Mouse (Mus musculus): ENCODE measurements around the gene Ints7. TPM values are rescaled to one million over a fixed set of nuclear protein-coding genes. Genes with fewer than 3 reads are reported as not detected.

Gene Ints7
- polyA plus RNA-seq, 1 experiment: 14.2 TPM

DNA sequence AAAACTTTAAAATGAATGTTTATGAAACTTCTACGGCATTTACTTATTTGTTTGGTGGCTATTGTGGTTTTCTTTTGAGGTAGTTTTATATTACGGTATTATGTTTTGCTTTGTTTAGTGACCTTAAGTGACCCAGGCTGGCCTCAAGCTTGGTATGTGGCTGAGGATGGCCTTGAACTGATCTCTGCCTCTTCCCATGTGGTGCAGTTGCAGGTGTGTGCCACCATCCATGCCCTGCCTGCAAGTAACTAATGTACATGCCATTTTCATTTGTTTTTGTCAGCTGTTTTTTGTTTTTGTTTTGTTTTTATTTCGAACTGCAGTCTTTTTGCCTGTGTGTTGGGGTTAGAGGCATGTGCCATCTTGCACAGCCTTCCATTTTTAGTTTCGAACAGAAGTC is 6.2 kb downstream of the Ints7 start:
- H3K27ac ChIP-seq (ENCODE audit: insufficient read depth, low read depth, low read length): no peak overlapping the region
- H3K4me1 ChIP-seq (ENCODE audit: control insufficient read depth, insufficient read depth, low read length): peaks cover 11% of the 10 kb centered on the region
- H3K4me3 ChIP-seq (ENCODE audit: insufficient read depth, low read length): no peak overlapping the region
- TF ChIP-seq CTCF (IDR thresholded peaks at IDR 0.05; ENCODE audit: low read depth, low read length) (no peak), POLR2A (IDR thresholded peaks at IDR 0.05; ENCODE audit: borderline replicate concordance, low read depth, low read length) (no peak)

DNA sequence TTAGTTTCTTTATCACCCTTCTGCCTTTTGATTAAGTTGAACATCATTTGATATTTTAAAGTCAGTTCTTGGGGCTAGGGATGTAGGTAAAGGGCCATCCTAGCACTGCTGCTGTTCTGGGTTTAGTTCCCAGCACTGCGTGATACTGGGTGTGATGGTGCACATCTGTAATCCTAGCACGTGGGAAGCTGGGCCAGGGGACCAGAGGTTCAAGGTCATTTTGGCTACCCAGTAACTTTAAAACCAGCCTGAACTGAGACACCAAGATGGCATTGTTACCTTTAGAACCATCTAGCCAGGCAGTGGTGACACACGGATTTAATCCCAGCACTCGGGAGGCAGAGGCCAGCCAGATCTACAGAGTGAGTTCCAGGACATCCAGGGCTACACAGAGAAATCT is 8.4 kb downstream of the Ints7 start:
- H3K4me1 ChIP-seq (ENCODE audit: control insufficient read depth, insufficient read depth, low read length): no peaks in the 10 kb centered on the region
- no peak overlapping the region for H3K27ac ChIP-seq (ENCODE audit: insufficient read depth, low read depth, low read length)
- H3K4me3 ChIP-seq (ENCODE audit: insufficient read depth, low read length): no peak overlapping the region
- TF ChIP-seq POLR2A (IDR thresholded peaks at IDR 0.05; ENCODE audit: borderline replicate concordance, low read depth, low read length): no peak
- TF ChIP-seq CTCF (IDR thresholded peaks at IDR 0.05; ENCODE audit: low read depth, low read length): no peak

DNA sequence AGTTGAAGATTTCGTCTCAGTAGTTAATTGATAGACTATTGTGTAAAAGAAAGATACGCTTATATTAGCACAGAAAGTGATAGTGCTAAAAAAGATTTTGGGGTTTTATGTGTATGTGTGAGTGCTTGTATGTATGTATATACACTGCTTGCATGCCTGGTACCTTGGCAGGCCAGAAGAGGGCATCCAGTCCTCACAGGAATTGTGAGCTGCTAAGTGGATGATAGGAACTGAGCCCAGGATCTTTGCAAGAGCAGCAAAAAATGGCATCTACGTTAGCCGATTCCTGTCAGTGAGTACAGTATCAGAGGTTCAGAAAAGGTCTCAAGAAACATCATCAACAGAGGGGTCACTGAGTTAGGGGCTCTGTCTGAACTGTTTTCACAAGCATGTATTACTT is 9.0 kb downstream of the Ints7 start:
- H3K4me3 ChIP-seq (ENCODE audit: insufficient read depth, low read length): no peak overlapping the region
- TF ChIP-seq POLR2A (IDR thresholded peaks at IDR 0.05; ENCODE audit: borderline replicate concordance, low read depth, low read length) (no peak), CTCF (IDR thresholded peaks at IDR 0.05; ENCODE audit: low read depth, low read length) (no peak)
- no peak overlapping the region for H3K27ac ChIP-seq (ENCODE audit: insufficient read depth, low read depth, low read length)
- H3K4me1 ChIP-seq (ENCODE audit: control insufficient read depth, insufficient read depth, low read length): no peaks in the 10 kb centered on the region

DNA sequence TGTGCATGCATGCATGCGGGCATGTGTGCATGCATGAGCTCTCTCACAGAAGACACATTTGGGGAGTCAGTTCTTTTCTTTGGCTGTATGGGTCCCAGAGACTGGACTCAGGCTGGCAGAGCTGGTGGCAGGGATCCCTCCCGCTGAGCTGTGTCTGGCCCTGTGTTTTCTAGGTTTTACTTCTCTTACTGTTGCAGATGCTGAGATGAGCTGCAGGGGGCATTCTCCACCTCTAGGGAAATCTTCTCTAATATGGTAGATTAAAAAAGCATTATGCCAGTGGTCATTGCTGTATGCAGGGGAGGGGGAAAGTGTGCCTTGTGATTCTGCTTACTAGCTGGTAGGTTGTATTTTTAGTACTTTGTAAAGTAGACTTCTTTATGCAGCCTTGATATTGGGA is 10.3 kb downstream of the Ints7 start:
- no peak overlapping the region for H3K4me3 ChIP-seq (ENCODE audit: insufficient read depth, low read length)
- no peak for TF ChIP-seq POLR2A (IDR thresholded peaks at IDR 0.05; ENCODE audit: borderline replicate concordance, low read depth, low read length)
- no peak for TF ChIP-seq CTCF (IDR thresholded peaks at IDR 0.05; ENCODE audit: low read depth, low read length)
- peaks cover 5% of the 10 kb centered on the region; the same call in 1 of the 2 replicates for H3K4me1 ChIP-seq (ENCODE audit: control insufficient read depth, insufficient read depth, low read length)
- no peak overlapping the region for H3K27ac ChIP-seq (ENCODE audit: insufficient read depth, low read depth, low read length)

DNA sequence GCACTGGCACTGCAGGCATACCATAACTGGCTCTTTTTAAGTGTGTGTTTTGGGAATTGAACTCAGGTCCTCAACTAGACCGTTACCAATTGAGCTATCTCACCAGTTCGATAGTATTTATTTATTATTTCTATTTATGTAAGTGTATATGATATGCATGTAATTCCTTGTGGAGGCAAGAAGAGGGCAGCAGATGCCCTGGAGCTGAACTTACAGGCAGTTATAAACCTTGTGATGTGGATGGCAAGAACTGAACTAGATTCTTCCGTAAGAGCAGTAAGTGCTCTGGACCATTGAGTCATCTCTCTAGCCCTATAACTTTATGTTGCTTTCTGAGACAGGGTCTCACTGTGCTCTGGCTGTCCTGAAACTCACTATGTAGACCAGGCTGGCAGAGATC is 11.6 kb downstream of the Ints7 start:
- Histone ChIP-seq H3K4me1 (ENCODE audit: control insufficient read depth, insufficient read depth, low read length) (peaks cover 12% of the 10 kb centered on the region), H3K27ac (ENCODE audit: insufficient read depth, low read depth, low read length) (no peak overlapping the region), H3K4me3 (ENCODE audit: insufficient read depth, low read length) (no peak overlapping the region)
- no peak for TF ChIP-seq POLR2A (IDR thresholded peaks at IDR 0.05; ENCODE audit: borderline replicate concordance, low read depth, low read length)
- TF ChIP-seq CTCF (IDR thresholded peaks at IDR 0.05; ENCODE audit: low read depth, low read length): no peak

DNA sequence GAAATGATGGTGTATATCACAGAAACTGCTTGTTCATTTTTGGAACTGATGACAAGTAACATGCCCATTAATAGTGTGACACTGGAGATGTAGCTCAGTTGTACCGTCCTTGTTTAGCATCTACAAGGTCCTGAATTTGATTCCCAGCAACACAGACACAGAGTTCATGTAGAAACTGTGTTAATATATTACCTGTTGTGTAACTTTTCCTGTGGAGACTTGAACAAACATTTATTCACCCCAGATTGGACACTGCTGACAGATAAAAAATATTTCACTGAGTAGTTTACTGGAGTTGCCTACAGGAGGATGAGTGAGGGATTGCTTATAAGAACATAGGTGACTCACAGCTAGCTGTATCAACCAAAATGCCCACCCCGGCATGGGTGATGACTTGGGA is 13.3 kb downstream of the Ints7 start:
- peaks cover 21% of the 10 kb centered on the region for H3K4me1 ChIP-seq (ENCODE audit: control insufficient read depth, insufficient read depth, low read length)
- no peak overlapping the region for H3K4me3 ChIP-seq (ENCODE audit: insufficient read depth, low read length)
- TF ChIP-seq POLR2A (IDR thresholded peaks at IDR 0.05; ENCODE audit: borderline replicate concordance, low read depth, low read length): no peak
- TF ChIP-seq CTCF (IDR thresholded peaks at IDR 0.05; ENCODE audit: low read depth, low read length): no peak
- no peak overlapping the region for H3K27ac ChIP-seq (ENCODE audit: insufficient read depth, low read depth, low read length)

DNA sequence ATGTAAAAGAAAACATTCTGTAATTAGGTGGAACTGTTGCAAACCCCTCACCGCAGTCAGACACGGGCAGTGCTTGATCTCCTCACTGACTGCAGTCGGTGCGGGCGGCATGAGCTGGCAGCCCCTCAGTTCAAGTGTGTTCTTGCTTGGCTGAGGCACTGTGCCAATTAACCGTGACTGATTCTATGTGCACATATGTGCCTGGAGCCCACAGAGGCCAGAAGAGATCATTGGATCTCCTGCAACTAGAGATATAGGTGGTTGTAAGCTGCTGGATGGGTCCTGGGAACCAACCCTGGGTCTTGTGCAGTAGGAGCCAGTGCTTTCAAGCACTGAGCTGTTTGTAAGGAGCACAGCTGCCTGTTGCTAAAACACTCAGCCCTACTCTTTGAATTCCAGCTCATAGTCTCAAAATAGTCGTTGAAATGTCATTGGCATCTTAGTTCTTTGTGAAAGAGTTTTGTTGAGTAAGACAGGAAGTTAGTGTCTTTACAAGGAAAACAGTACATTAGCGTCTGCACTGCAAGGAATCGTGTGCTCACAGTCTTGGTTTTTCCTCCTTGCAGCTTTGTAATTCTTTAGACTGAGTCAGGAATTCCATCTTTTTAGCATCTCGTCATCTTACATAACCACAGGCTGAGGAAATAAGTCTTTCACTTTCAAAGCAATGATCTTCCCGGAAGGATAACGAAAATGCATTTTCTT is 16.7 kb downstream of the Ints7 start:
- TF ChIP-seq POLR2A (IDR thresholded peaks at IDR 0.05; ENCODE audit: borderline replicate concordance, low read depth, low read length) (no peak), CTCF (IDR thresholded peaks at IDR 0.05; ENCODE audit: low read depth, low read length) (no peak)
- no peak overlapping the region for H3K4me3 ChIP-seq (ENCODE audit: insufficient read depth, low read length)
- peak overlapping the region; percentile 65 for H3K27ac ChIP-seq (ENCODE audit: insufficient read depth, low read depth, low read length)
- peaks cover 21% of the 10 kb centered on the region for H3K4me1 ChIP-seq (ENCODE audit: control insufficient read depth, insufficient read depth, low read length)

DNA sequence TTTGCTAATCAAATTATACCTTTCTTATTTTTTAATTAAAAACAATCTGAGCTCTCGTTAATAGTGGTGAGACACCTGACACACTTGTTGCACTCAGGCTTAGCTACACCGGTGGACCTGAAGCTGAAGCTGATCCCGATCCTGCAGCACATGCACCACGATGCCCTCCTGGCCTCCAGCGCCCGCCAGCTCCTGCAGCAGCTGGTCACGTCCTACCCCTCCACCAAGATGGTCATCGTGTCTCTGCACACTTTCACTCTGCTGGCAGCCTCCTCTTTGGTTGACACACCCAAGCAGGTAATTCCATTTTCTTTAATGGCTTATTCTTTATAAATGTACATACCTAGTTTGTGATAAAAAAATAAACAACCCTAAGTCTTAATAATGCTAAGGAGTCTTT is 20.6 kb downstream of the Ints7 start:
- H3K4me1 ChIP-seq (ENCODE audit: control insufficient read depth, insufficient read depth, low read length): peaks cover 24% of the 10 kb centered on the region
- H3K4me3 ChIP-seq (ENCODE audit: insufficient read depth, low read length): no peak overlapping the region
- TF ChIP-seq CTCF (IDR thresholded peaks at IDR 0.05; ENCODE audit: low read depth, low read length) (no peak), POLR2A (IDR thresholded peaks at IDR 0.05; ENCODE audit: borderline replicate concordance, low read depth, low read length) (no peak)
- H3K27ac ChIP-seq (ENCODE audit: insufficient read depth, low read depth, low read length): no peak overlapping the region

DNA sequence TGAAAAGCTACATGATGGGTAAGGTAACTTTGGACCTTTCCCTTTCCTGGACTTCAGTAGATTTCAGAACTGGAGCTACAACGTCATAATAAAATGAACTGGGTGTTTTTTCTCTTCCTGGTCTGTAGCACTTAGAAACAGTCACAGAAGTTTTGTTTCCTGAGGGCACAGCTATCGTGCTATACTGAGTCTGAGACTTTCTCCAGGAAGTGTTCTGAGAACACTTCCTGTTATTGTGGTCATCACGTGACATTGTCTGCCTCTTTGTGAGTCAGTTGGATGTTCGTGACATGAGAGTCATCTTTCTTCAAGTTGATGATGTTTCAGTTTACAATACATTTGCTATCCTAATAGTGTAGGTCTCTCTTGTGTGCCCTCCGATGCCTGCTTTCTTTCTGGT is 23.8 kb downstream of the Ints7 start:
- no peak for TF ChIP-seq CTCF (IDR thresholded peaks at IDR 0.05; ENCODE audit: low read depth, low read length)
- no peak for TF ChIP-seq POLR2A (IDR thresholded peaks at IDR 0.05; ENCODE audit: borderline replicate concordance, low read depth, low read length)
- Histone ChIP-seq H3K4me3 (ENCODE audit: insufficient read depth, low read length) (0 out of 2 replicates have a peak overlapping the region, but pooled peaks have one; percentile 6), H3K4me1 (ENCODE audit: control insufficient read depth, insufficient read depth, low read length) (peaks cover 10% of the 10 kb centered on the region), H3K27ac (ENCODE audit: insufficient read depth, low read depth, low read length) (peak overlapping the region; percentile 62)

DNA sequence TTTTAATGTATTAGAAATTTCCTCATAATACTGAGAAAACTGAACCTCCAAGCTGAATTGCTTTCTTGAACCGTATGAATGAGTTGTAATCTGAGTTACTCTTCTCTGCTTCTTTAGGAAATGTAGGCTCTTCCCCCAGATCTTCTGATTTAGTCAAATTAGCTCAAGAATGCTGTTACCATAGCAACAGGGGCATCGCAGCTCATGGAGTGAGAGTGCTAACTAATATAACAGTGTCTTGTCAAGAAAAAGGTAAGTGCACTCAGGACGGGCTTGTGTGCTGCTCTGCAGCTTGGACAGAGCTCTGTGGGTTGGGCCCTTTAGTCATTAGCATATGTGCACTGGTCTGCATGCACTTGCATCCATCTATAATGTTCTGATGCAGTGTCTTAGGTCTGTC is 29.3 kb downstream of the Ints7 start:
- TF ChIP-seq POLR2A (IDR thresholded peaks at IDR 0.05; ENCODE audit: borderline replicate concordance, low read depth, low read length) (no peak), CTCF (IDR thresholded peaks at IDR 0.05; ENCODE audit: low read depth, low read length) (no peak)
- no peak overlapping the region for H3K4me3 ChIP-seq (ENCODE audit: insufficient read depth, low read length)
- no peaks in the 10 kb centered on the region for H3K4me1 ChIP-seq (ENCODE audit: control insufficient read depth, insufficient read depth, low read length)
- H3K27ac ChIP-seq (ENCODE audit: insufficient read depth, low read depth, low read length): no peak overlapping the region

All from bone marrow macrophage, adult 2 months (primary cell).